Mouse (Mus musculus) urinary bladder, postnatal 25 days (tissue): ENCODE data around the gene Gnai3.

ENCODE experiments used
- DNase-seq: peaks from one replicate; pipeline ENCODE4 v3.0.0; 2022; ENCODE audit warnings: low spot score

Gene Gnai3

DNA sequence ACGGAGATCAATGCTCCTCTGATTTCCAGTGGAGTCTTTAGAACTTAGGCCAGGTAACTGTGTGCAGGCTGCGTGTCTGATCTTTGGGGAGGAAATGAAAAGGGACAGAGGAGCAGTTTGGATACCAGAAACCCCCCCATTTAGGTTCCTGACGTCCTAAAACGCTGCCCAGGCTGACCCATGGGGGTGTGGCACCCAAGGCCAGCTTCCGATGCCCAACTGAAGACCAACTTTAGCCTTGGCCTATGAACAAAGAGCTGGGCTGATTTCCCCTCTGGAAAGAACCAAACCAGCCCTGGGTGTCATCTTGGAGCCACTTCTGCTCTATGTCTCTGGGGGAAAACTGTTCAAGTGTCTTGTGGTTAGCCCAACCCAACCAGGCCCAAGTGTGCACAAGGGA lies 18.1 kb upstream of the Gnai3 start:
- DNase-seq: no peak

DNA sequence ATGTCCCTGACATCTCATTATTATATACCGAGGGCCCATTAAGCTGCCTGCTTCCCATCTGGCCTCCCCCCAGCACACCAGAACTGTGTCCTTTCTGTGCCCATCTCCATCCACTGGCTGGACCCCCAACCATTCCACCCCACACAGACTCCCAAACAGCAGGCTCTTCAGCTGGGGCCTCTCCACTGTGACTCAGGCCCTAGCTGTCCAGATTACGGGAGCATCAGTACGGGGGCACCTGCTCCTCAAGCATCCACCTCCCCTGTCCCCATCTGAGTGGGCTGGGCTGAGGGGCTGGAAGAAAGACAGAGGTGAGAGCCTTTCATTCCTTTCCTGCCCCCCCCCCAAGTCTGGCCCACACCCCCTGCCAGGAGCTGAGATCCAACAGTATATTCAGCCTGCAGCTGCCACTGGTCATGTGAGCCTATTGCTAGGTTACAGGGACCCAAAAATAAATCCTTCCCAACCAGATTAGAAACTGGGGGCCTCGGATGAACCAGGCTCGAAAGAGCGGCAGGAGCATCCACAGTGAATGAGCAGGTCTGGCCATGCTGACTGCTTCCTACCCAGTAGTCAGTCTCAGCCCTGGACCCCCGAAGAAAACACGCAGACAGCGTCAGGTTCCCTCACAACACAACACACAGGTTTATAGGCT lies 12.6 kb upstream of the Gnai3 start:
- no peak for DNase-seq

DNA sequence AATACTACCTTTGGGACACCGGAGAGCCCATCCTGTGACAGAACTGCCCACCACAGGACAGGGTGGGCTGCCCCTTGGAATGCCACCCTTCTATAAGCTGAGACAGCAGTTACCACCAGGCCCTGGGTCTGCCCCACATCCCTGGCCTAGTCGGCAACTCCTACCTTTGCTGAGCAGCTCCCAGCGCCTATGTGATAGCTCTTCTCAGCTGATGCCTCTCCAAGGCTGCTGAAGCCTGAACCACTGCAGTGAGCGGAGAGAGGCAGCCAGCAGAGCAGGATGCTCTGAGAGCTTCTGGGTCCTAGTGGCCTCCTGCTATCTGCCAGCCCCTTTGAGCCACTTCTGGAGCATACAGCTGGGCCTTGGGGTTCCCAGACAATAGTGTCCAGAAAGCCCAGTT lies 8.7 kb upstream of the Gnai3 start, which contains the start of gene Gpr61:
Gene Gpr61 (minus strand): TSS at position 227 of the 400 bp plus-strand sequence.
- no peak for DNase-seq

DNA sequence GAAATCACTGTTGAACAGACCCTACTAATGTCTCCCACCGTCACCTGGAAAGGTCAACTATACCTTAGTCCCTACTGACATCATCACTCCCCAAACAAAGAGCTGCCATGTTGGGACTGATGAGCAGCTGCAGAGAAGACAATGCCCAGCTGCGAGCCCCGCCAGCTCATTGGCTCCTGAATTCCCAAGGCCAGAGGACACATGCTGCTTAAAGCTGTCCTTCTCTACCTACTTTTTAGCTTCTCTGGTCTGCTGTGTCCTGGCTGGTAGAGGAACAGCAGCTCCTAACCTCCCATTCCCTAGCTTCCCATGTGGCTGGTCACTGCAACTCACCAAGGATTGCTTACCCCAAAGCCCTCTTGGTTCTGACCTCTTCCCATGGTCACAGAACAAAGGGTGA lies 6.3 kb upstream of the Gnai3 start:
- DNase-seq: no peak

DNA sequence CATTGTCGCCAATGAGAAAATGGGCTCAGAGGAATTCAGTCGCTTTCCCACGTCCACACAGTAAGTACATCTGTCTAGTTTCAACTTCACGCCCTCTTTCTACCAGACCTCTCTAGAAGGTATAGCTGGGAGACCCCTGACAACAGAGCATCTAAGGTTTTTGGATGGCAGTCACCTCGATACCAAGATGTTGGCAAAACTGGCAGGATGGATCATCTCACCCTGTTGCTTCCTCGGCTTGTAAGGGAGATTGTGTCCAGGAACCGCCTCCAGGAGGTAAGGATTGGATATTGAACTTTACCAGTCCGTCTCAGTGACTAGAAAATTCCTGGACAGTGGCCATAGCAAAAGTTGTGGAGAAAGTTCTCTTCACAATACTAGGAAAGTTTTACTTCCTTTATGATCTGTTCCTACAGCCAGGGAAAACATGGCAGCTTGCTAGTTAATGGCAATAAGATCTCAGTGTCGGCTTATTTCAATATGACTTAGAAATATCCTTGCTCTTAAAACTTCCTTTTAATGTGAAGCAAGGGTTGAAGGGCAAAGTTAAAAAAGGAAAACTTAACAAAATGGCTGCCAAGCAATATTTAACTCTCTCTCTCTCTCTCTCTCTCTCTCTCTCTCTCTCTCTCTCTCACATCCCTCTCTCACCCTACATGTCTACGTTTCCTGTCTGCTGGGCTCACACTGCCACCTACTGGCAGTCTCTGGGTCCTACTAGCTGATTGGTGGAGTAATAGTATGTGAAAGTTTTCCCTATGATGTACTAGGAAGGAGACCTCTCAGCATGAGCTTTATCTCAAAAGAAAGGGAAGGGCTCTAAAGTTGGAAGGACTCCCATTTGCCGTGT lies 1.7 kb upstream of the Gnai3 start:
- peak; percentile 84 for DNase-seq

DNA sequence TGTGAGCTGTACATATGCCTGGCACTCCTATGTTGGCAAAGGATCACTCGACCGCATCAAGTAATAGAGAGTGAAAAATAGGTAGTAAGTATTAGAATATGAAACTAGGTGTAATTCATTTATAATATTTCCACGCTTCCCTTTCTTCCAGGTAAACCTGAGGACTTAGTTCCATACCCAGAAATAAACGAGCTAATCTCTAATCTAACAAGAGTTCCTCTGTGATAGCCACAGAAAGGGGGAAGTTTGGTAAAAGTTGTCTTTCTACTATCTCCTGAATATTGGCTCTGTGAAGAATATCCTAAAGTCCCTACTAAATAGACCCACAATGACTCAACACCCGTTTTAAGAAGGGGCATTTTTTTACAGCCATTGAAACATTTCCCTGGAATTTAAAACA lies 725 bp upstream of the Gnai3 start:
- DNase-seq: no peak

DNA sequence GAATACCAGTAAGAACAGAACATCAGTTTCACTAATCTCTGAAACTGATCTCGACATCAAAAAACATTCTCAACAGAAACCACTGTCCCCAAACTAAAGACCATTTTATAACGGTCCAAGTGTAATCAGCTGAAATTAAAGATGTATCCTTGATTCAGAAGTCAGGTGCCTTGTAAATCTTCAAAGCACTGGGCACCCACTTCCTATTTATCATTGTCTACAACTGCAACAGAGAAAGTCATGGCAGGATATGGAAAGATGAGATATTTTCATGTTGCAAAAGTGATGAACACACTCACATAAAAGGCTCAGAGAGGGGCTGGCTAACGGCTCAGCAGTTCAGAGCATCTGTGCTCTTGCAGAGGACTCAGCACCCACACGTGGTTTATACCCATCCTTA lies 5.2 kb downstream of the Gnai3 start:
- DNase-seq: no peak

DNA sequence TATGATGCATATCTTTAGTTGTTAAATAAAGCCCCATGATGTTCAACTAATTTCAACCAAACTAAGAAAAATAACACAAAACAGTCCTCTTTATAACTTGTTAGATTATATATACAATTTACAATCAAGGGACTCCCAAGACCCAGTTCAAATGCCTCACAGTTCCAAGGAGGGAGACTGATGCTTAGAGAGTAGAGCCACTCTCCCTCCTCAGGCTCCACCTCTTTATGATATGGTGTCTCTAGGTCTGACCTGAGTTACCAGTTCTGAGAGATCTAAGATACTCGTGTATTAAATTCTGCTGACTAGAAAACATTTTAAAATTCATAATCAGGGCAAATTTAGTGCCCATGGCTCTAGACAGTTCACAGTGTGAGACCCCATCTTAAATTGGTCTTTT lies 6.8 kb downstream of the Gnai3 start:
- no peak for DNase-seq

DNA sequence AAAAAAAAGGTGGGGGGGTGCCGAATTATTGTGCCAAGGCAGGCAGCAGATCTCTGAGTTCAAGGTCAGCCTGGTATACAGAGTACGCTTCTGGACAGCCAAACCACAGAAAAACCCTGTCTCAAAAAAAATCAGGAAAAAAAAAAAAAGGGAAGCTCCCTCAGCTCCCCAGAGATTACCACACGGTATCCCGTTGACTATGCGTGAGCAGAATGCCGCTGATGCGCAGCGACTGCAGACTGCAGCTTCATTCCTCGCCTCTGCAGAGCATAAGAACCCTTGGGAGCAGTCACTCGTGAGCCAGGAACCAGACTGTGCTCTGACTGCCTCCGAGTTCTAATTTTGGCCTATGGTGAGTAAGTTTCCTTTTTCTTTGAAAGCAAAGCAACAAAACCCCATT lies 11.2 kb downstream of the Gnai3 start:
- no peak for DNase-seq

DNA sequence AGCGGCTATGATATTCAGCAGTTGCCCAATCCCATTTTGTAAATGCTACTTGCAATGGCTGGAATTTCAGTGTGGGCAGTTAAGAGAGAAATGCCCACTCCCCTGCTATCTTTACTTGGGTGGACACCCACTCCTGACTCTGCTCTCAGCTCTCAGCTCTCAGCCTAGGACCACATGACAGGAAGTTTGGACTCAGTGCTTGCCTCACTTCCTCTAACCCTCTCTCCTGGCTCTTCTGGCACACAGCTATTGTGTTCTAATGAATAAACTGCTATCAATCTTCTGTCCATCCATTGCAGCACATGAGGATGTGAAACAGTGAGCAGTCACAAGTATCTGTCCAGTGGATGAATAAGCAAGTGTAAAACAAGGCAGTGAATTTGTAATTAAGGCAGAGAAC lies 13.5 kb downstream of the Gnai3 start:
- no peak for DNase-seq

DNA sequence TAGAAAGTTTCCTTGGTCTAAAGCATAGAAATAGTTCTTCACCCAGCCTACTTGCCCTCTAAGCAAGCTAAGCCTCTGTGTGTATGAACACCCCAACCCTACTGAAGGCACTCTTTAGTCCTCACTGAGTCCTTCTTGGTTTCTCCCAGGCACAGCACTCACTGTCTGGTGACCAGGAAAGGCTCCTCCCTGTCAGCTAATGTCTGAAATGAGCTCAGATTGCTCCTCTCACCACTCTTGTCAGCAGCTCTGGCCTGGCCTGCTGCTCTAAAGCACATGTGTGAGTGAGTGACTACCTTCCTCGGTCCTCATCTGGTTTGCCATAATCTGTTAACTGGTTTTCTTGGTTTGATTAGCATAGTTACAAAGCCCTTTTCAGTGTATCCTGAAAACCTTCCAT lies 14.1 kb downstream of the Gnai3 start:
- no peak for DNase-seq

DNA sequence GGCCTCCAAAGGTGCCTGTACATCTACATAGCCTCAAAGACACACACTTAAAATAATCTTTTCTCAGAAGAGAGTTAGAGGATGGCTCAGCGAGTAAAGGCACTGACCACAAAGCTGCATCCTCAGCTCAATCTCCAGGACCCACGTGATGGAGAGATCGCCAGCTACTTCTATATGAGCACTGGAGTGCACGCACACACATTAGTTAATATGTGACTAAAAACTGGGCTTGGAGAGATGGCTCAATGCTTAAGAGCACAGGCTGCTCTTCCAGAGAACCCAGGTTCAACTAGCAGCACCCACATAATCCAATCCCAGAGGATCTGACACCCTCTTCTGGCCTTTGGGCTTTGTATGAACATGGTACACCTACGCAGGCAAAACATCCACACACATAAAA lies 14.7 kb downstream of the Gnai3 start:
- DNase-seq: no peak

DNA sequence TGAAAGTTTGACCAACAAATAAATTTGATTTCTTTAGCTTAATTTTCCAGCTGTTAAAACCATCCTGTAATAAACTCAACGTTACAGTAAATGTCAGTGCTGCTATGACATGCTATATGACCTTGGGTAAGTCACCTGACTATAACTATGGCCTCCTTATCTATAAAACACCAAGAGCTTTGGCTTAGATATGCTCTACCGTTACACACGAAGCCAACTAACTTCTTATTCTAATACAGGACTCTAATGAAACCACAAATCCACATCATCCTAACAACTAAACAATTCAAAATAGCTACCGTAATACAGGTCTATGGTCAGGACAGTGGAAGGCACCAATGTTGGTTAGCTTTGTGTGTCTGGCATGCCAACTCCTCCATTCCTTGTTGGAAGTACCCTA lies 16.1 kb downstream of the Gnai3 start:
- DNase-seq: no peak

DNA sequence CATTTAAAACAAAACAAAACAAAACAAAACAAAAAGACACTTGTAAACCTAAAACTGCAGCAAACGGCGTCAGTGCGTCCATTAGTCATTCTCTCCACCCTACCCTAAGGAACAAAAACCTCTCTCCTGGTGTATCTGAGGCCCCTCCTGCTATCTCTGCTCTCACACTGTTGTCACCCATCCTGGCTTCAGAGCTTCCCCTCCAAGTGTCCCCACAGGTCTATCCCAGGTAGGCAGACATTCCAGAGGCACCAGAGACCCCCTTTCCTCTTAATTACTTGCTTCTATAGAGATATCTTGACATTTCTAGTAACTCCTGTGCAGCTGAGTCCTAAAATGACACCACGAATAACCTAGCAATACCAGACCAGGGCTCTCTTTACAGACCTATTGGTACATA lies 16.6 kb downstream of the Gnai3 start:
- DNase-seq: no peak

DNA sequence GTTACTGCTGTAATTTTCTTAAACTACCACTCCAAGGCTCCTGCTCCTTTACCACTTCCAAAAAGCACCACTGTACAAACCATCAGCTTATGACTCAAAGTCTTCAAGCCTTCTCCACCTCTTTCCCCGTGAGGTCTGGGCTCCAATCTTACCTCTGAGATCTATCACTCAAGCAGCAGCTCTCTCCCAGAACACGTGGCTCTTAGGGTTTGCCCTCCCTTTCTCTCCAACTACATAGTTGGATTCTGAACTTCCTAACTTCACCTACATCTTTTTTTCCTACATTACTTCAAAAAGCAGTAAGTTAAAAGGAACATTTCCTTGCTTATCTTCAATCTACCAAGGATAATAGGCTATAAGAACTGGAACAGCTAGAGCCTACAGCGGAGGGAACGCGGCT lies 17.4 kb downstream of the Gnai3 start:
- no peak for DNase-seq

DNA sequence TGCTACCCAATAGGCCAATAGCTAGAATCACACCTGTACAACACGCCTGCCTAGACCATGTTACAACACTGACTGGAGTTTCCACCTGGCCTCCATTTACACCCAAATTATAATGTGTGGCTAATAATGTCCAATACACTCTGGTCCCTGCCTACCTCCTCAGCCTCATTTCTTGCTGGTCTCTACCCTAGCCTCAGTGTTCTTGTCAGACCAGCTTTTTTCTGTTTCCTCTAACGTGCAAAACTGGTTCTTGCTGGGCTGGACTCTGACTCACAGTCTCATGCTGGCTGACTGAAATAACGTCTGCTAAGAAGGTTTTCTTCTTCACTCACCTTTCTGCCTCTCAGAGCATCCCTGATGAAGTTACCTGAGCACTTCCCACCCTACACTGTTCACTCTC lies 19.6 kb downstream of the Gnai3 start:
- no peak for DNase-seq

DNA sequence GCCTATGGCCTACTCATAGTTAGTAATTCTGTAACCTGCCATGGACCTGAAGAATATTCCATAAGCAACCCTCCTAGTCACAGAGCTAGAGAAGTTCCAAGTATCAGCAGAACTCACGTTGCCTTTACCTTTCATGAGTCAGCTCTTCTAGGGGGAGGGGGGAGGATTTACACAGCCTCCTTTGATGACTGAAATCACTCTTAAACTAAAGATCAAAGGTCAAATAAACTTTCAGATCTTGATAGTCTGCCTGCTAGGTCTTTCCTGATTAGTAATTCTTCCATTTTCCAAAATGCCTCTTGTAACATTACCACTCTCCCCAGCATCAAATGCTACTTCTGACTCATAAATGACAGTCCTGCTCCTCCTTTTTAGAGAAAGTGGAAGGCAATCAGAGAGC lies 21.8 kb downstream of the Gnai3 start:
- DNase-seq: no peak

DNA sequence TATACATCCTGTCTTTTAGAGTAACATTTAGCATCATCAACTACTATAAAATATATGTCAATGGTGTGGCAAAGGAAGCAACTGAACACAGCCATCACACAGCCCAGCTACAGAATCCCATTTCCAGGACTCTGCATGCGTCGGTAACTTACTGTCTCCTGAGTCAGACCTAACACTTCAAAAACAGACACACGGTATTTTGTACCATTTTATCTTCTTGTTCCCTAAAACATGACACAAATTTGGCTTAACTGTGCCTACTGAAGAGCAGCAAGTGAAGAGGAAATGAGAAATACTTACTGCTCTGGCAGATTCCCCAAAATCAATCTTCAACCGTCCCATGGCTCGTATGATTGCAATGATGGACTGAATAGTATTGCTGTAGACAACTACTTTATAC lies 22.7 kb downstream of the Gnai3 start:
- DNase-seq: no peak

DNA sequence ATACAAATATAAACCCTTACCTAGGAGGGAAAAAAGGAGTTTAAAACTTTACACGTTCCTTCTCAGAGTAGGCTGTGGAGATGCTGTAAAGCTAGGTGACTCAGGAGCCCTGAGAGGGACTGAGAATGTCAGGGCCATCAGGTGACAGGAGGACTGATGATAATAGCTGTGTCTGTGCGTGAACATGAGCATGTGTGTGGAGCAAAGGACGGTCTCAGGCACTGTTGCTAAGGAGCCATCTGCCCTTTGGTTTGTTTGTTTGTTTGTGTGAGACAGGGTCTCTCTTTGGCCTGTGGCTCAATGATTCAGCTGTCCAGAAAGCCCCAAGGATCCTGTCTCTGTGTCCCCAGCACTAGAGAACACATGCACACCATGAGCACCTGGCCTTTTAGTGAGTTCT lies 24.8 kb downstream of the Gnai3 start:
- DNase-seq: no peak

DNA sequence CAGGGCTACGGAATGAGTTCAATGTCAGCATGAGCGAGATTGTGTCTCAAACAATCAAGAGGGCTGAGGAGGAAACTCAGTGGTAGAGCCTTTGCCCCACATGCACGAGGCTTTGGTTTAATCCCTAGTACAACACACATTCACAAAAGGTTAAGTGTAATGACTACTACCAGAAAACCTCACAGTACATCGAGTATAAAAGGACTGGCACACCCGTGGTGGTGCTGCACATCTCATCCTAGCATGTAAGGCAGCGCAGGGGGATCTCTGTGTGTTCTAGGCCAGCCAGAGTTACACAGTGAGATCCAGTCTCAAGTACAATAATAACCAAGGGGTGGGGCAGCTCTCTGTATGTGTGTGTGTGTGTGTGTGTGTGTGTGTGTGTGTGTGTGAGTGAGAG lies 28.5 kb downstream of the Gnai3 start:
- DNase-seq: no peak

DNA sequence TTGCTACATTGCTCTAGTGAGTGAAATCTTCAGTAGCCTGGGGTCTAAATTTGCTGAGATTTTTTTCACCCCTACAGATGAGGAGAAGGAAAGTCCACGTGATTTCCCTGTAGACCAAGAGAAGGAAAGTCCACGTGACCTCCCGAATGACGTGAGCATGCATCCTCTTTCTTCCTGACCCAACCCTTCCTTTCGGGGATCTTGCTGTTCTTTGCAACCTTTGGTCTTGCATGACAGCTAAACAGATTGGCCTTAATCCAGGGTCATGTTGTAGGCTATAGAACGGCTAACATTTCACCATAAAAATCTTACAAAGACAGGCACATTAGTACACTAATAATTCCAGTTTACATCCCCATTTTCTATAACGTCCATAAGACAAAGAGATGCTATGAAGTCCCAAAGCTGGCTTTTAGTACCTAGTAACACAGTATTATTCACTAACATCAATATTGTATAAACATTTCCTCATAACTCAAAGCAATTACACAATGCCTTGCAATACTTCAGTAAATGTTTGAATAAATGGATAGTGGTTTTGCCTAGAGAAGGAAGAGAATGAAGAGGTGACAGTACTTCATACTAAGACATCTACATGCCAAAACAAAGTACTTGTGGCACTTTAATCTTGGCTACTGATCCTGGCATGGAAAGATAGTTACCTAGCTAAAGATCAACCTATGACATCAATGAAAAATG lies 32.2 kb downstream of the Gnai3 start:
- DNase-seq: no peak

DNA sequence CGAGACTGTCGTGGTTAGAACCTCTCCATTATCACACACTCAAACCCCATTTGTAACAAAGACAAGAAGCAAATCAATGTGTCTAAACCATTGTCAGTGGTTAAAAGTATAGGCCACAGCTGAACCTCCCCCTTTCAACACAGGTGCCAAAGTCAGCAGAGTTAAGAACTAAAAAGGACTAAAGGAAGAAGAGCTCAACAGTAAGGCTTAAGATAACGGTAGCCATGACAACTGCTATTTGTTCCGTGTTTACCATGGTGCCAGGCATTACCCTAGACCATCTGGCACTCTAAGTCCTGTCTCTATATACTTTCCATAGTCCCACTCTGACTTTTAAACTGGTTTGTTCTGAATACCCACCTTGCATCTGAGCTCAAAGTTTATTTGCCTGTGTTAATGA lies 33.3 kb downstream of the Gnai3 start:
- DNase-seq: no peak

DNA sequence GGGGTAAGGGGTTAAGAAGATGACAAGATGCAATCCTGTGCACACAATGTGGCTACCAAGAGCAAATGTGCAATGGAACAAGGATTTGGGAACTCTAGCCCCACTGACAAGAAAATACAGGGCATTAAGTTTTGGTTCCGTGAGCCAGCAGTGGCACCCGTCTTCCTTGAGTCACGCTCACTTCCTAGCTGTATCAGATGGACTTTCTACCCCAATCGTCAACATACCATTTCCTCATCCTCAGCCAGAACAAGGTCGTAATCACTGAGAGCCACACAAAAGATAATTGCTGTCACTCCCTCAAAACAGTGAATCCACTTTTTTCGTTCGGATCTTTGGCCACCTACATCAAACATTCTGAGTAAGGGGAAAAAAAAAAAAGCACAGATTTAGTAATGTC lies 33.7 kb downstream of the Gnai3 start:
- no peak for DNase-seq
